Mouse (Mus musculus) ovary, postnatal 14 days (tissue): Measurements from ENCODE around the gene Rora.

ENCODE experiments used
- DNase-seq: peaks from one replicate; pipeline ENCODE4 v3.0.0; 2022; ENCODE audit warnings: low spot score

Rora gene

GRCm38 (mm10) chr9:69349537-69349936 is 696.0 kb downstream of the Rora start:
- DNase-seq, result no peak

- no peak for DNase-seq
Measured at GRCm38 (mm10) chr9:69354228-69354627, 700.6 kb downstream of the Rora start.

GRCm38 (mm10) chr9:69357834-69358233 is 704.2 kb downstream of the Rora start:
- peak; percentile 43 for DNase-seq

- no peak for DNase-seq
Measured at GRCm38 (mm10) chr9:69358797-69359196, 705.2 kb downstream of the Rora start.

- no peak for DNase-seq
Measured at GRCm38 (mm10) chr9:69361951-69362445, 708.4 kb downstream of the Rora start.

GRCm38 (mm10) chr9:69362766-69363165 is 709.2 kb downstream of the Rora start:
- DNase-seq, result no peak

GRCm38 (mm10) chr9:69364117-69364516 is 710.5 kb downstream of the Rora start:
- DNase-seq, result no peak

GRCm38 (mm10) chr9:69367055-69367454 is 713.5 kb downstream of the Rora start:
- no peak for DNase-seq

- peak; percentile 56 for DNase-seq
Measured at GRCm38 (mm10) chr9:69368071-69368470, 714.5 kb downstream of the Rora start.

- no peak for DNase-seq
Measured at GRCm38 (mm10) chr9:69371046-69371724, 717.6 kb downstream of the Rora start.

- no peak for DNase-seq
Measured at GRCm38 (mm10) chr9:69372871-69373270, 719.3 kb downstream of the Rora start.

GRCm38 (mm10) chr9:69376982-69377653 is 723.5 kb downstream of the Rora start:
- DNase-seq, result no peak

- no peak for DNase-seq
Measured at GRCm38 (mm10) chr9:69377654-69378045, 724.1 kb downstream of the Rora start.

GRCm38 (mm10) chr9:69380546-69380945 is 727.0 kb downstream of the Rora start:
- no peak for DNase-seq

- no peak for DNase-seq
Measured at GRCm38 (mm10) chr9:69381741-69382140, 728.2 kb downstream of the Rora start.

GRCm38 (mm10) chr9:69384475-69384874 is 730.9 kb downstream of the Rora start:
- DNase-seq, result no peak

GRCm38 (mm10) chr9:69384905-69385304 is 731.3 kb downstream of the Rora start:
- no peak for DNase-seq

GRCm38 (mm10) chr9:69387296-69387695 is 733.7 kb downstream of the Rora start:
- DNase-seq, result no peak

GRCm38 (mm10) chr9:69390631-69391030 is 737.0 kb downstream of the Rora start:
- DNase-seq, result no peak

GRCm38 (mm10) chr9:69394234-69394633 is 740.6 kb downstream of the Rora start:
- no peak for DNase-seq

GRCm38 (mm10) chr9:69397432-69397759 is 743.8 kb downstream of the Rora start:
- DNase-seq, result no peak

- peak; percentile 67 for DNase-seq
Measured at GRCm38 (mm10) chr9:69397760-69398452, 744.3 kb downstream of the Rora start, which contains the start of gene Ice2. TSS of gene Ice2 (plus strand) at chr9:69397906.

GRCm38 (mm10) chr9:69398453-69398850 is 744.9 kb downstream of the Rora start:
- no peak for DNase-seq
